Mouse (Mus musculus): ENCODE data around the gene Cenpe.

DNA sequence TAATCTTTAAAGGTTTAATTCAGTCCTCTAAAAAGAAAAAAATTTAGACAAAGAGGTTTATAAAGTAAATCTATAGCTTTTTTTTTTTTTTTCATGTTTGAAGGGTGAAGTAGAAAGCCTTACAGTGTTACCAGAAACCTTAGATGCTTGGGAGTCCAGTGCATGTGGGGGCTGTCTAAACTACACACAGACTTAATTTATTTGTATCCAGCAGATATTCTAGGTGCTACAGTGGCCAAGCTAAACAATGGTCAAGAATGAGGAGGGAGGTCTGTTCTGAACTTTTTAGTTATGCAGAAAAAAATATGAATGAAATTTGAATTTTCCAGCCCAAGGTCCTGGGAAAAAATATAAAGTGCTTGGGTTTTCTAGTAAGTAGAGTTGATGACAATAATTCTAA is 42.4 kb downstream of the Cenpe start:
- TF ChIP-seq CTCF (IDR thresholded peaks at IDR 0.05; ENCODE audit: borderline replicate concordance, control insufficient read depth, extremely low read depth, insufficient read depth, low read length, poor library complexity) (no peak), POLR2A (IDR thresholded peaks at IDR 0.05; ENCODE audit: control insufficient read depth, extremely low read depth, insufficient read depth, low read length, poor library complexity) (no peak)

Data from thymus, adult 2 months (tissue).